In the genomic region with DNA sequence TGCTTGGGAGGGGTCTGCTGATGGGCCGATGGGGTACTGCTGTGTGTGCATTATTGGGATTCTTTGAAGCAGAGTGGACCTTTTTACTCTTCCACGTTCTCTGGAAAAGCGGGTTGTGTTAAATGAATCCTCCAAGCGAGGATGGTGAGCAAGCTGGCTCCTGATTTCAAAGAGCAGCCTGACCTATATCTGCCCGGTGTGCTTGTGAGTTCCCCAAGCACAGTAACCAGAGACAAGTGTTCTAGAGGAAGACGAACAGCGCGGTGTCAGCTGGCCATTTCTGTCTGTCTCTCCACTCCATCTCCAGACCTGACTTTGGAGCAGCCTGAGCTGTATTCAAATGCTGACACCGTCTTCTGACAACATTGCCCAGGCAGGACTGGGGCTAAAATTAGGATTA, we compare ENCODE assay signal across 12 mouse cellular contexts.
DNase-seq lines count a peak whose midpoint lies in the region; ATAC-seq lines count a peak whose summit lies in the region.
"Had no signal": no experiment of that assay in that cellular context is flagged by ENCODE, and none has a peak within 500 bp of the region (broad histone marks: within the 10 kb centered on the region; RNA-seq: fewer than 3 reads in every experiment).

No protein-coding gene starts in this region.

- H3K9ac ChIP-seq in heart, embryonic 14.5 days (ENCODE audit: low read length), result peak overlapping the region; percentile 31; the same call in 1 of the 2 replicates
- no peak overlapping the region for H3K9ac ChIP-seq in forebrain, embryonic 13.5 days
- peak overlapping the region; percentile 52 for H3K9ac ChIP-seq in neural tube, embryonic 15.5 days (replicated peaks)
- H3K9ac ChIP-seq: embryonic facial prominence, embryonic 12.5 days; liver, embryonic 15.5 days had no signal

- 61% methylated on average over 9 of the region's 9 CpGs for WGBS in heart, embryonic 14.5 days
- 72% methylated on average over 9 of the region's 9 CpGs for WGBS in forebrain, embryonic 13.5 days
- 73% methylated on average over 9 of the region's 9 CpGs for WGBS in neural tube, embryonic 15.5 days

- no peak for ATAC-seq in heart, embryonic 14.5 days (ENCODE audit: insufficient number of reproducible peaks, insufficient read depth, low FRiP score, low read depth)
- ATAC-seq in forebrain, embryonic 13.5 days, result no peak
- ATAC-seq in neural tube, embryonic 15.5 days (ENCODE audit: low FRiP score), result no peak
- ATAC-seq in monocyte, adult 5-6 weeks (replicated peaks; ENCODE audit: insufficient number of reproducible peaks, low FRiP score, low TSS enrichment, poor library complexity, severe bottlenecking), result no peak
- ATAC-seq: CD4-positive, CD25-positive, alpha-beta regulatory T cell, adult 4 months had no signal

- peak overlapping the region in 1 of 2 experiments; percentile 55; a peak in 2 of 4 replicates for H3K27ac ChIP-seq in heart, embryonic 14.5 days (replicated peaks in 1 of 2; ENCODE audit: control insufficient read depth in 1 of 2, insufficient read depth in 1 of 2, low read depth in 2 of 2, low read length in 2 of 2)
- H3K27ac ChIP-seq in forebrain, embryonic 13.5 days, result no peak overlapping the region
- H3K27ac ChIP-seq in neural tube, embryonic 15.5 days (replicated peaks), result peak overlapping the region; percentile 82
- H3K27ac ChIP-seq: embryonic facial prominence, embryonic 12.5 days; limb, embryonic 10.5 days; liver, embryonic 15.5 days had no signal

- DNase-seq in heart, adult 8-10 months (ENCODE audit: low spot score), result no peak
- DNase-seq in thymus, postnatal 0 days (ENCODE audit: low spot score), result peak; percentile 10
- no peak for DNase-seq in thymus, adult 18-20 months
- DNase-seq: heart, postnatal 14 days had no signal

- no peak overlapping the region for H3K4me2 ChIP-seq in heart, embryonic 14.5 days (ENCODE audit: low read length)
- peak overlapping the region; percentile 70 for H3K4me2 ChIP-seq in forebrain, embryonic 13.5 days
- H3K4me2 ChIP-seq in neural tube, embryonic 15.5 days, result peak overlapping the region; percentile 59
- H3K4me2 ChIP-seq: liver, embryonic 15.5 days had no signal

- peaks cover 4% of the 10 kb centered on the region; the same call in 1 of the 2 replicates for H3K36me3 ChIP-seq in heart, embryonic 14.5 days (ENCODE audit: control insufficient read depth, insufficient read depth, low read length)
- H3K36me3 ChIP-seq in forebrain, embryonic 13.5 days (ENCODE audit: poor library complexity, severe bottlenecking), result no peaks in the 10 kb centered on the region
- H3K36me3 ChIP-seq in neural tube, embryonic 15.5 days, result no peaks in the 10 kb centered on the region
- H3K36me3 ChIP-seq: embryonic facial prominence, embryonic 12.5 days; limb, embryonic 10.5 days; liver, embryonic 15.5 days had no signal

- no peaks in the 10 kb centered on the region for H3K27me3 ChIP-seq in heart, embryonic 14.5 days (ENCODE audit: control insufficient read depth, insufficient read depth, low read length)
- H3K27me3 ChIP-seq in forebrain, embryonic 13.5 days, result no peaks in the 10 kb centered on the region
- no peaks in the 10 kb centered on the region for H3K27me3 ChIP-seq in neural tube, embryonic 15.5 days (replicated peaks)
- H3K27me3 ChIP-seq: embryonic facial prominence, embryonic 12.5 days; liver, embryonic 15.5 days had no signal

- H3K4me1 ChIP-seq in heart, embryonic 14.5 days (ENCODE audit: control insufficient read depth in 2 of 2, insufficient read depth in 2 of 2, low read length in 2 of 2), result peaks cover 31 to 66% of the 10 kb centered on the region in 2 experiments
- H3K4me1 ChIP-seq in forebrain, embryonic 13.5 days, result peaks cover 6% of the 10 kb centered on the region
- H3K4me1 ChIP-seq in neural tube, embryonic 15.5 days, result peaks cover 35% of the 10 kb centered on the region
- H3K4me1 ChIP-seq: liver, embryonic 15.5 days had no signal

- H3K9me3 ChIP-seq in heart, embryonic 14.5 days (ENCODE audit: control insufficient read depth, low read length), result no peaks in the 10 kb centered on the region
- H3K9me3 ChIP-seq in forebrain, embryonic 13.5 days (replicated peaks), result no peaks in the 10 kb centered on the region
- H3K9me3 ChIP-seq in neural tube, embryonic 15.5 days (replicated peaks), result no peaks in the 10 kb centered on the region
- H3K9me3 ChIP-seq: embryonic facial prominence, embryonic 12.5 days; limb, embryonic 10.5 days; liver, embryonic 15.5 days had no signal

- no peak overlapping the region for H3K4me3 ChIP-seq in heart, embryonic 14.5 days (ENCODE audit: control insufficient read depth in 1 of 2, insufficient read depth in 1 of 2, low read depth in 1 of 2, low read length in 2 of 2)
- H3K4me3 ChIP-seq in forebrain, embryonic 13.5 days, result no peak overlapping the region
- H3K4me3 ChIP-seq in neural tube, embryonic 15.5 days (replicated peaks), result peak overlapping the region; percentile 44
- H3K4me3 ChIP-seq: liver, embryonic 15.5 days had no signal
